14 mouse cellular contexts compared by ENCODE assay signal in the genomic region with DNA sequence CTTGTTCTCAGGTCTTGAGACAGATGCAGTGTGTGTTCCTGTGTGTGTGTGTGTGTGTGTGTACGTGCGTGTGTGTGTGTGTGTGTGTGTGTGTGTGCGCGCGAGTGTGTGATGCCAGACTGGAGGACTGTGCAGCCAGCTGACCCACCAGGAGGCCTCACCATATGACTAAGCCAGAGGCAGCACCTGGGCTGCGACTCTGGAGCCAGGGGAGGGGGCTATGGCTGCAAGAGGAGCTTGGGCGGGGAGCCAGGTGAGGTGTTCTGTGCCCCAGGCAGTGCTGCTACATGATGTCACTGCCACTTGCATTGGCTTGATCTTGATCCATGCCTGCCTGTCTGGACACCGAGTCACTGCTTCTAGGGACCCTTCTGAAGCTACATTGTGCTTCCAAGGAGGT.
DNase-seq lines count a peak whose midpoint lies in the region; ATAC-seq and TF ChIP-seq lines count a peak whose summit lies in the region.
"Had no signal": no experiment of that assay in that cellular context is flagged by ENCODE, and none has a peak within 500 bp of the region (broad histone marks: within the 10 kb centered on the region; RNA-seq: fewer than 3 reads in every experiment).

No protein-coding gene starts in this region.

- WGBS in hindbrain, embryonic 10.5 days, result 69% methylated on average over 8 of the region's 8 CpGs
- WGBS in hindbrain, embryonic 11.5 days, result 63% methylated on average over 8 of the region's 8 CpGs
- WGBS in embryonic facial prominence, embryonic 13.5 days, result 68% methylated on average over 8 of the region's 8 CpGs
- 74% methylated on average over 6 of the region's 8 CpGs for WGBS in hindbrain, embryonic 13.5 days

- no peak overlapping the region for H3K9ac ChIP-seq in hindbrain, embryonic 11.5 days (ENCODE audit: low read depth, low read length)
- no peak overlapping the region for H3K9ac ChIP-seq in embryonic facial prominence, embryonic 13.5 days
- no peak overlapping the region for H3K9ac ChIP-seq in hindbrain, embryonic 13.5 days
- H3K9ac ChIP-seq: liver, embryonic 13.5 days had no signal

- H3K4me1 ChIP-seq in hindbrain, embryonic 10.5 days (replicated peaks), result peaks cover 20% of the 10 kb centered on the region
- peaks cover 3% of the 10 kb centered on the region; the same call in 1 of the 2 replicates for H3K4me1 ChIP-seq in hindbrain, embryonic 11.5 days (replicated peaks; ENCODE audit: control insufficient read depth, insufficient read depth, low read length)
- H3K4me1 ChIP-seq in E14TG2a.4 (replicated peaks; ENCODE audit: low read depth, low read length), result peaks cover 12% of the 10 kb centered on the region
- H3K4me1 ChIP-seq in embryonic facial prominence, embryonic 13.5 days, result peaks cover 12% of the 10 kb centered on the region
- H3K4me1 ChIP-seq in hindbrain, embryonic 13.5 days (replicated peaks), result peaks cover 24% of the 10 kb centered on the region
- H3K4me1 ChIP-seq: liver, embryonic 13.5 days had no signal

- DNase-seq in hindbrain, embryonic 10.5 days (ENCODE audit: low spot score), result no peak
- DNase-seq in hindbrain, embryonic 11.5 days (ENCODE audit: low spot score), result no peak
- no peak for DNase-seq in thymus, postnatal 10 days (ENCODE audit: low spot score in 2 of 2)
- DNase-seq: cerebellum, adult 9-10 months; gastrocnemius, adult 2 months; liver, embryonic 13.5 days; lung, postnatal 4 days had no signal

- no peak for ATAC-seq in hindbrain, embryonic 11.5 days (ENCODE audit: low FRiP score)
- no peak for ATAC-seq in embryonic facial prominence, embryonic 13.5 days (ENCODE audit: insufficient number of reproducible peaks, insufficient read depth, low FRiP score, low TSS enrichment, low read depth)
- peak; percentile 68; the same call in 1 of the 2 replicates for ATAC-seq in hindbrain, embryonic 13.5 days (ENCODE audit: low FRiP score)
- ATAC-seq in frontal cortex, adult (ENCODE audit: low TSS enrichment), result no peak
- no peak for ATAC-seq in megakaryocyte progenitor cell, adult 5-6 weeks (replicated peaks; ENCODE audit: poor library complexity)

- H3K9me3 ChIP-seq in hindbrain, embryonic 10.5 days, result no peaks in the 10 kb centered on the region
- no peaks in the 10 kb centered on the region for H3K9me3 ChIP-seq in hindbrain, embryonic 11.5 days (ENCODE audit: control insufficient read depth, low read length)
- no peaks in the 10 kb centered on the region for H3K9me3 ChIP-seq in E14TG2a.4 (ENCODE audit: low read length)
- no peaks in the 10 kb centered on the region for H3K9me3 ChIP-seq in embryonic facial prominence, embryonic 13.5 days
- 0 out of 2 replicates have a peak, but pooled peaks cover 2% of the 10 kb centered on the region for H3K9me3 ChIP-seq in hindbrain, embryonic 13.5 days
- H3K9me3 ChIP-seq: liver, embryonic 13.5 days had no signal

- peak overlapping the region; percentile 57; the same call in 1 of the 2 replicates for H3K27ac ChIP-seq in hindbrain, embryonic 10.5 days
- H3K27ac ChIP-seq in hindbrain, embryonic 11.5 days (ENCODE audit: low read depth, low read length), result no peak overlapping the region
- H3K27ac ChIP-seq in embryonic facial prominence, embryonic 13.5 days, result no peak overlapping the region
- H3K27ac ChIP-seq in hindbrain, embryonic 13.5 days, result no peak overlapping the region
- H3K27ac ChIP-seq: gastrocnemius, adult 2 months; left cerebral cortex, adult 2 months; liver, embryonic 13.5 days had no signal

- no peaks in the 10 kb centered on the region for H3K36me3 ChIP-seq in hindbrain, embryonic 10.5 days
- H3K36me3 ChIP-seq in hindbrain, embryonic 11.5 days (ENCODE audit: control insufficient read depth, insufficient read depth, low read length), result no peaks in the 10 kb centered on the region
- H3K36me3 ChIP-seq in E14TG2a.4 (ENCODE audit: insufficient read depth, low read length), result no peaks in the 10 kb centered on the region
- H3K36me3 ChIP-seq in embryonic facial prominence, embryonic 13.5 days, result no peaks in the 10 kb centered on the region
- no peaks in the 10 kb centered on the region for H3K36me3 ChIP-seq in hindbrain, embryonic 13.5 days
- H3K36me3 ChIP-seq: liver, embryonic 13.5 days had no signal

- TF ChIP-seq CTCF in E14TG2a.4 (conservative IDR thresholded peaks at IDR 0.05; ENCODE audit: low read length), result no peak

- no peak overlapping the region for H3K4me3 ChIP-seq in hindbrain, embryonic 10.5 days
- H3K4me3 ChIP-seq in hindbrain, embryonic 11.5 days (ENCODE audit: low read depth, low read length), result no peak overlapping the region
- H3K4me3 ChIP-seq in E14TG2a.4 (replicated peaks; ENCODE audit: low read length), result 0 out of 2 replicates have a peak overlapping the region, but pooled peaks have one; percentile 10
- H3K4me3 ChIP-seq in embryonic facial prominence, embryonic 13.5 days, result no peak overlapping the region
- no peak overlapping the region for H3K4me3 ChIP-seq in hindbrain, embryonic 13.5 days
- H3K4me3 ChIP-seq: gastrocnemius, adult 2 months; left cerebral cortex, adult 2 months; liver, embryonic 13.5 days; myocyte had no signal

- H3K4me2 ChIP-seq in hindbrain, embryonic 11.5 days (replicated peaks; ENCODE audit: low read depth, low read length), result no peak overlapping the region
- peak overlapping the region; percentile 12; the same call in 1 of the 2 replicates for H3K4me2 ChIP-seq in embryonic facial prominence, embryonic 13.5 days
- H3K4me2 ChIP-seq in hindbrain, embryonic 13.5 days, result no peak overlapping the region
- H3K4me2 ChIP-seq: liver, embryonic 13.5 days had no signal

- H3K27me3 ChIP-seq in hindbrain, embryonic 10.5 days (ENCODE audit: insufficient read depth, poor library complexity, severe bottlenecking), result peaks cover 29% of the 10 kb centered on the region
- 0 out of 2 replicates have a peak, but pooled peaks cover 3% of the 10 kb centered on the region for H3K27me3 ChIP-seq in hindbrain, embryonic 11.5 days (ENCODE audit: control insufficient read depth, insufficient read depth, low read length)
- H3K27me3 ChIP-seq in E14TG2a.4 (ENCODE audit: insufficient read depth, low read length), result peaks cover 10% of the 10 kb centered on the region
- peaks cover 9% of the 10 kb centered on the region for H3K27me3 ChIP-seq in embryonic facial prominence, embryonic 13.5 days
- peaks cover 12% of the 10 kb centered on the region for H3K27me3 ChIP-seq in hindbrain, embryonic 13.5 days
